Mouse (Mus musculus): ENCODE measurements at regions not wholly inside any gene's neighbourhood (a gene's known extent, or its start where the extent isn't known, plus 50 kb on each side); places are given as distances from the start of the nearest gene placed in this dataset.

DNA sequence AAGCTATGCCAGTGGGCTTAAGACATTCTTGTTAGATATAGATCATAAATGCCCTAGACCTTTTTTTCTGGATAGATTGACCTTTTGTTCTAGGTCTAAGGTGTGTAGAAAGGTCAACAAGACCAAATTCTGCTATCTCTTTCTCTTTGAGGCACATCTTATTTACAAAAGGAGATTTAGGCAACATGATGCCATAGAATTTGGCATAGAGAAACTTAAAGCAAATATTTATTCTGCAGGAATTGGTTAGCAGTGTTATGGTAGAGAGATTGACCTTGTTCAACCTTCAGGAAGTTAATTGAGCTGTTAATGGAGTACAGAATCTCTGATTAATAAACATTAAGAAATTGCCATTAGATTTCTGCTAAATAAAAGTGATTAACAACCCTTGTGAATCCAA is 236.4 kb downstream of the Snx13 start:
- no peaks in the 10 kb centered on the region for H3K36me3 ChIP-seq (ENCODE audit: insufficient read depth, low read length)
- no peak overlapping the region for H3K4me3 ChIP-seq (ENCODE audit: low read depth, low read length)
- no peak overlapping the region for H3K27ac ChIP-seq (ENCODE audit: low read depth, low read length)
- no peak overlapping the region for H3K9ac ChIP-seq (replicated peaks; ENCODE audit: low read length, poor library complexity, severe bottlenecking)
- 0 out of 2 replicates have a peak, but pooled peaks cover 3% of the 10 kb centered on the region for H3K4me1 ChIP-seq (ENCODE audit: insufficient read depth, low read length)
- no peaks in the 10 kb centered on the region for H3K27me3 ChIP-seq (ENCODE audit: insufficient read depth, low read length)
- DNase-seq (ENCODE audit: low spot score) = no peak
- ATAC-seq (ENCODE audit: low FRiP score) = no peak
- TF ChIP-seq CTCF (IDR thresholded peaks at IDR 0.05) = no peak
- no peak overlapping the region for H3K4me2 ChIP-seq (ENCODE audit: low read depth, low read length, poor library complexity, severe bottlenecking)
- no peaks in the 10 kb centered on the region for H3K9me3 ChIP-seq (ENCODE audit: low read length)

DNA sequence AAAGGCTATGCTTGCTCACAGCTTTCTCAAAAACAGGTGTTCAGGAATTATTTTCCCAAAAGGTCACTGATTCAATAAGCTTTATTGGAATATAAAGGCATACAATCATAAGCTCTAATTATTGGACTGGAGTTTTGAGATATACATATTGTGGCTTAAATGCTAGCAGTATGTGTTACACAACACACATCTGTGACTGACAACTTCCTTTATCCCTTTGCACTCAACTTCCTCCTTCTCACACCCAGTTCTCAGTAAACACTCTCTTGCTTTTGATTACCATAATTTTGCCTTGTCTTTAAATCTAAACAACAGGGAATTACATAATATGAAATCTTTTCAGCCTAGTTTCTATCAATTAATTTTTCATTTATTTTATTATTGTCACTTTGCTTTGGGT is 222.5 kb downstream of the Snx13 start:
- no peak for TF ChIP-seq CTCF (IDR thresholded peaks at IDR 0.05)
- no peaks in the 10 kb centered on the region for H3K9me3 ChIP-seq (ENCODE audit: low read length)
- no peak overlapping the region for H3K4me3 ChIP-seq (ENCODE audit: low read depth, low read length)
- no peaks in the 10 kb centered on the region for H3K27me3 ChIP-seq (ENCODE audit: insufficient read depth, low read length)
- ATAC-seq (ENCODE audit: low FRiP score) = no peak
- H3K36me3 ChIP-seq (ENCODE audit: insufficient read depth, low read length) = no peaks in the 10 kb centered on the region
- no peak overlapping the region for H3K27ac ChIP-seq (ENCODE audit: low read depth, low read length)
- DNase-seq (ENCODE audit: low spot score) = no peak
- no peaks in the 10 kb centered on the region for H3K4me1 ChIP-seq (ENCODE audit: insufficient read depth, low read length)
- H3K4me2 ChIP-seq (ENCODE audit: low read depth, low read length, poor library complexity, severe bottlenecking) = no peak overlapping the region
- no peak overlapping the region for H3K9ac ChIP-seq (replicated peaks; ENCODE audit: low read length, poor library complexity, severe bottlenecking)

DNA sequence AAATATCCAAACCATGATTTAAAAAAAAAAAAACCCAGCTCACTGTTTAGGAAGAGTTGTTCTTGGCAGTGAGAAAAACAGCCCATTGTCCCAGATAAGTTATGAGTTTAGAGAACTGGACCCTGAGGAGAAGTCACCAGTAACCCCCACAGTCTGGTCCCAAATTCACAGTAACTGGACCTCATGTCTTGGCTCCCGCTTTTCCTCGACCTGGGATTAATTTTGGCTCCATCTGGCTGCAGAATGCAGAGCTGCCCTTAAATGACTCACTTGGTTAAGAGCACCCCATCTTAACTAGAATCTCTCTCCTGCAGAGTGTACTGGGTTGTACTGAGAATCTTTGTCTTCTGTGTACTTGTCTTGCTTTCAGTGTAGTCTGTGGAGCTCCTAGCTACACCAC is 221.0 kb downstream of the Snx13 start:
- Histone ChIP-seq H3K4me1 (ENCODE audit: insufficient read depth, low read length) (no peaks in the 10 kb centered on the region), H3K36me3 (ENCODE audit: insufficient read depth, low read length) (no peaks in the 10 kb centered on the region), H3K27me3 (ENCODE audit: insufficient read depth, low read length) (no peaks in the 10 kb centered on the region), H3K4me2 (ENCODE audit: low read depth, low read length, poor library complexity, severe bottlenecking) (no peak overlapping the region), H3K27ac (ENCODE audit: low read depth, low read length) (no peak overlapping the region), H3K4me3 (ENCODE audit: low read depth, low read length) (no peak overlapping the region), H3K9ac (replicated peaks; ENCODE audit: low read length, poor library complexity, severe bottlenecking) (no peak overlapping the region), H3K9me3 (ENCODE audit: low read length) (no peaks in the 10 kb centered on the region)
- 84% methylated on average over 2 of the region's 2 CpGs for WGBS
- DNase-seq (ENCODE audit: low spot score) (no peak), ATAC-seq (ENCODE audit: low FRiP score) (no peak)
- TF ChIP-seq CTCF (IDR thresholded peaks at IDR 0.05) = no peak

DNA sequence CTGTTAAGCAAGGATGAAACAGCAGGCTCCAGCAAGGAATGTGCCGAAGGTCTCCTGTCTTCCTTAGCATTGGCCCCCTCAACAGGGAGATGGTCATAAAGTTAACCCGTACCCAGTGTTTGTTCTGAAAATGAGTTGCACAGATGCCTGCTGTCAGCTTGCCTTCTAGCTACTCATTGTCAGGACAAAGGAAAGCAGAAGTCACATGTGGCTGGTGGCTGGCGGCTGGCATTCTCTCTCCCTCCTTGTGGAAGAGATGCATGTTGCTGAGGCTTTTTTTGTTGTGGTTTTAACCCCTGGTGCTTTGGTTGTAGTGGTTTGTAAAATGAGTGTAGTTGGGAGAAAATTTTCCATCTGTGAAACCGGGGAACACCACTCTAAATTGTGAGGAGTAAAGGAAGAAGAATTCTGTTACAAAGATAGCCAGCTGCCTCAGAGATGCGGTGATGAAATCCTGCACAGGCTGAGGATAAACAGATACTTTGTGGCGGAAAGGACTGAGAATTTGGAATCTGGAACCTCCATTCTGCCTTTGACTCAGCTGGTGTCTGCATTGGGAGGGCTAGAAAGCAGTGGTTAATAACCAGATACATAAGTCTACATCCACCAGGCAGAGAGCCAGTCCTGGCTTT is 220.2 kb downstream of the Snx13 start:
- WGBS = 67% methylated on average over 6 of the region's 6 CpGs
- no peaks in the 10 kb centered on the region for H3K27me3 ChIP-seq (ENCODE audit: insufficient read depth, low read length)
- no peaks in the 10 kb centered on the region for H3K9me3 ChIP-seq (ENCODE audit: low read length)
- no peak overlapping the region for H3K4me2 ChIP-seq (ENCODE audit: low read depth, low read length, poor library complexity, severe bottlenecking)
- no peak for TF ChIP-seq CTCF (IDR thresholded peaks at IDR 0.05)
- H3K4me3 ChIP-seq (ENCODE audit: low read depth, low read length) = no peak overlapping the region
- no peak overlapping the region for H3K27ac ChIP-seq (ENCODE audit: low read depth, low read length)
- H3K36me3 ChIP-seq (ENCODE audit: insufficient read depth, low read length) = no peaks in the 10 kb centered on the region
- no peaks in the 10 kb centered on the region for H3K4me1 ChIP-seq (ENCODE audit: insufficient read depth, low read length)
- no peak overlapping the region for H3K9ac ChIP-seq (replicated peaks; ENCODE audit: low read length, poor library complexity, severe bottlenecking)
- ATAC-seq (ENCODE audit: low FRiP score) (no peak), DNase-seq (ENCODE audit: low spot score) (no peak)

DNA sequence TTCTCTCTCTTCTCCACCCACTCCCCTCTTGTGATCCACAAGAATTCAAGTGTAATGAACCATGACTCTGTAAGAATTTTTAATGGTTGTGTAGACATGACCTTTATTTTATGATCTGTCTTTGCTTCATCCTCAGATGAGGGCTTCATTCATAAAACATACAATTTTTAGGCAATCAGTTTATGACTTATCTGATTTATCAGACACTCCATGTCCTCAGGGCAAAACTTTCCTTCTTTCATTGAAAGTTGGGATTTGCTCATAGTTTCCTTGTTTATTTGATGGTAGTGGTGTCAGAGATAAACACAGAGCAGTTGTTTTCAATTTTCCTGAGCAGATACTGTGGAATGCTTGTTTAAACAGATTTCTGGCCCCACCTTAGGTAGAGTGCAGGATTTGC is 212.8 kb downstream of the Snx13 start:
- no peak overlapping the region for H3K4me2 ChIP-seq (ENCODE audit: low read depth, low read length, poor library complexity, severe bottlenecking)
- TF ChIP-seq CTCF (IDR thresholded peaks at IDR 0.05) = no peak
- no peak overlapping the region for H3K4me3 ChIP-seq (ENCODE audit: low read depth, low read length)
- H3K4me1 ChIP-seq (ENCODE audit: insufficient read depth, low read length) = no peaks in the 10 kb centered on the region
- no peak overlapping the region for H3K9ac ChIP-seq (replicated peaks; ENCODE audit: low read length, poor library complexity, severe bottlenecking)
- H3K9me3 ChIP-seq (ENCODE audit: low read length) = no peaks in the 10 kb centered on the region
- H3K36me3 ChIP-seq (ENCODE audit: insufficient read depth, low read length) = no peaks in the 10 kb centered on the region
- no peak for DNase-seq (ENCODE audit: low spot score)
- H3K27ac ChIP-seq (ENCODE audit: low read depth, low read length) = no peak overlapping the region
- no peak for ATAC-seq (ENCODE audit: low FRiP score)
- H3K27me3 ChIP-seq (ENCODE audit: insufficient read depth, low read length) = no peaks in the 10 kb centered on the region

DNA sequence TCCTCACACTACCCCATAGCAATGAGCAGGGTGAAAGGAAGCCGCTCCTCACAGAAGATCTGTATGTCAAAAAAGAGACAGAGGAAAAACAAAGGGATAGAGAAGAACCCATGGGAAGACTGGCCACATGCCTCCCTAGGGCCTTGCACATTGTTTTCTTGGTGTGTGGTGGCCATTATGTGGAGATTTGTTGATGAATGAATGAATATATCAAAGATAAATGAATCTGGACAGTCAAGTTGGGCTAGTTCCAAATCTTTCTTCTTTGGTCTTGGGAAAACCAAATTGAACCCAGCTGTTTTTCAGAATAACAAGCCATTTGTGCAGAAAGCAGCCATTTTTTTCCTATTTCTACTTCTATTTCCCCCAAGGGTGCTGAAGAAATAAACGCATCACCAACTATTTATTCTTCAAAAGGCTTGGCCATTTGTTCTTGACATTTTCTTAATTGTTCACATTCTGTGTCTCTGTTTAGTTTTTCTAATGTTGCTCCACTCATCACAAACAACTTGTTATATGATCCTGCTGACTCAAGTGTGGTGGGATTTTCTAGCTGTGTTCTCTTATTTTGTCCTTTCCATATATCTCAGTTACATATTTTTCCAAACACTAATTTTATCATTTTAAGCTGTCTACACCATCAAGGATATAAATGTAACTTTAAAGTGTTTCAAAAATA is 208.9 kb downstream of the Snx13 start:
- WGBS = 83% methylated on average over 2 of the region's 2 CpGs
- Histone ChIP-seq H3K4me1 (ENCODE audit: insufficient read depth, low read length) (no peaks in the 10 kb centered on the region), H3K4me3 (ENCODE audit: low read depth, low read length) (no peak overlapping the region), H3K27me3 (ENCODE audit: insufficient read depth, low read length) (no peaks in the 10 kb centered on the region), H3K27ac (ENCODE audit: low read depth, low read length) (no peak overlapping the region), H3K4me2 (ENCODE audit: low read depth, low read length, poor library complexity, severe bottlenecking) (no peak overlapping the region), H3K36me3 (ENCODE audit: insufficient read depth, low read length) (no peaks in the 10 kb centered on the region), H3K9ac (replicated peaks; ENCODE audit: low read length, poor library complexity, severe bottlenecking) (no peak overlapping the region), H3K9me3 (ENCODE audit: low read length) (no peaks in the 10 kb centered on the region)
- ATAC-seq (ENCODE audit: low FRiP score) (no peak), DNase-seq (ENCODE audit: low spot score) (no peak)
- no peak for TF ChIP-seq CTCF (IDR thresholded peaks at IDR 0.05)

All from midbrain, postnatal 0 days (tissue).